Mouse (Mus musculus): ENCODE data around the gene Sdc3. TPM values are rescaled to one million over a fixed set of nuclear protein-coding genes. Genes with fewer than 3 reads are reported as not detected.

The Sdc3 gene
- polyA plus RNA-seq, 1 experiment from 2014 or later, result 71.3 TPM

- Histone ChIP-seq H3K4me3 (no peak overlapping the region), H3K27me3 (no peaks in the 10 kb centered on the region), H3K36me3 (no peaks in the 10 kb centered on the region), H3K27ac (no peak overlapping the region; the same call in 1 of the 2 replicates), H3K9me3 (no peaks in the 10 kb centered on the region), H3K4me2 (no peak overlapping the region), H3K9ac (0 out of 2 replicates have a peak overlapping the region, but pooled peaks have one; percentile 8), H3K4me1 (replicated peaks) (peaks cover 76% of the 10 kb centered on the region)
- ATAC-seq (ENCODE audit: low FRiP score), result no peak
- WGBS, result 20% methylated on average over 5 of the region's 5 CpGs
Measured at GRCm38 (mm10) chr4:130809784-130810183, 17.4 kb downstream of the Sdc3 start.

GRCm38 (mm10) chr4:130810845-130811244 lies 18.5 kb downstream of the Sdc3 start:
- WGBS, result 8% methylated on average over 3 of the region's 3 CpGs
- Histone ChIP-seq H3K9me3 (no peaks in the 10 kb centered on the region), H3K4me2 (no peak overlapping the region), H3K9ac (peak overlapping the region; percentile 49; the same call in 1 of the 2 replicates), H3K4me3 (no peak overlapping the region), H3K27me3 (no peaks in the 10 kb centered on the region), H3K4me1 (replicated peaks) (peaks cover 76% of the 10 kb centered on the region), H3K27ac (0 out of 2 replicates have a peak overlapping the region, but pooled peaks have one; percentile 13), H3K36me3 (no peaks in the 10 kb centered on the region)
- ATAC-seq (ENCODE audit: low FRiP score), result no peak

GRCm38 (mm10) chr4:130811385-130811784 lies 19.0 kb downstream of the Sdc3 start:
- H3K36me3 ChIP-seq, result no peaks in the 10 kb centered on the region
- no peak for ATAC-seq (ENCODE audit: low FRiP score)
- H3K9me3 ChIP-seq, result no peaks in the 10 kb centered on the region
- peak overlapping the region; percentile 49; the same call in 1 of the 2 replicates for H3K9ac ChIP-seq
- H3K4me3 ChIP-seq, result no peak overlapping the region
- 0 out of 2 replicates have a peak overlapping the region, but pooled peaks have one; percentile 13 for H3K4me2 ChIP-seq
- WGBS, result 44% methylated on average over 7 of the region's 7 CpGs
- H3K4me1 ChIP-seq (replicated peaks), result peaks cover 78% of the 10 kb centered on the region
- H3K27me3 ChIP-seq, result no peaks in the 10 kb centered on the region
- peak overlapping the region; percentile 35; the same call in 1 of the 2 replicates for H3K27ac ChIP-seq

GRCm38 (mm10) chr4:130813958-130814357 lies 21.6 kb downstream of the Sdc3 start:
- H3K27me3 ChIP-seq, result peaks cover 7% of the 10 kb centered on the region; the same call in 1 of the 2 replicates
- H3K4me3 ChIP-seq, result no peak overlapping the region
- peak overlapping the region; percentile 57 for H3K9ac ChIP-seq
- WGBS, result 55% methylated on average over 2 of the region's 2 CpGs
- peaks cover 8% of the 10 kb centered on the region for H3K36me3 ChIP-seq
- peak; percentile 73 for ATAC-seq (ENCODE audit: low FRiP score)
- H3K9me3 ChIP-seq, result no peaks in the 10 kb centered on the region
- H3K4me1 ChIP-seq (replicated peaks), result peaks cover 71% of the 10 kb centered on the region
- H3K4me2 ChIP-seq, result peak overlapping the region; percentile 46
- peak overlapping the region; percentile 95 for H3K27ac ChIP-seq

GRCm38 (mm10) chr4:130814742-130815330 lies 22.5 kb downstream of the Sdc3 start:
- no peak overlapping the region for H3K4me2 ChIP-seq
- H3K4me1 ChIP-seq (replicated peaks), result peaks cover 62% of the 10 kb centered on the region
- 37% methylated on average over 8 of the region's 8 CpGs for WGBS
- no peak overlapping the region for H3K4me3 ChIP-seq
- H3K9ac ChIP-seq, result peak overlapping the region; percentile 25; the same call in 1 of the 2 replicates
- H3K9me3 ChIP-seq, result no peaks in the 10 kb centered on the region
- peaks cover 16% of the 10 kb centered on the region for H3K36me3 ChIP-seq
- H3K27me3 ChIP-seq, result peaks cover 7% of the 10 kb centered on the region; the same call in 1 of the 2 replicates
- peak; percentile 50 for ATAC-seq (ENCODE audit: low FRiP score)
- peak overlapping the region; percentile 95 for H3K27ac ChIP-seq

- Histone ChIP-seq H3K27ac (peak overlapping the region; percentile 95), H3K36me3 (peaks cover 21% of the 10 kb centered on the region), H3K9me3 (no peaks in the 10 kb centered on the region), H3K4me3 (no peak overlapping the region), H3K4me2 (no peak overlapping the region), H3K9ac (no peak overlapping the region), H3K4me1 (replicated peaks) (peaks cover 55% of the 10 kb centered on the region), H3K27me3 (peaks cover 10% of the 10 kb centered on the region; the same call in 1 of the 2 replicates)
- WGBS, result 88% methylated on average over 8 of the region's 8 CpGs
- no peak for ATAC-seq (ENCODE audit: low FRiP score)
Measured at GRCm38 (mm10) chr4:130815860-130816259, 23.5 kb downstream of the Sdc3 start.

- peaks cover 56% of the 10 kb centered on the region for H3K36me3 ChIP-seq
- no peak for ATAC-seq (ENCODE audit: low FRiP score)
- no peak overlapping the region for H3K9ac ChIP-seq
- H3K4me3 ChIP-seq, result no peak overlapping the region
- 81% methylated on average over 3 of the region's 3 CpGs for WGBS
- no peak overlapping the region for H3K27ac ChIP-seq
- H3K27me3 ChIP-seq, result peaks cover 14% of the 10 kb centered on the region; the same call in 1 of the 2 replicates
- no peaks in the 10 kb centered on the region for H3K9me3 ChIP-seq
- peaks cover 16% of the 10 kb centered on the region for H3K4me1 ChIP-seq (replicated peaks)
- no peak overlapping the region for H3K4me2 ChIP-seq
Measured at GRCm38 (mm10) chr4:130819806-130820205, 27.5 kb downstream of the Sdc3 start.

- peaks cover 14% of the 10 kb centered on the region; the same call in 1 of the 2 replicates for H3K27me3 ChIP-seq
- no peaks in the 10 kb centered on the region for H3K9me3 ChIP-seq
- H3K4me2 ChIP-seq, result no peak overlapping the region
- H3K9ac ChIP-seq, result no peak overlapping the region
- H3K4me1 ChIP-seq (replicated peaks), result peaks cover 7% of the 10 kb centered on the region
- no peak for ATAC-seq (ENCODE audit: low FRiP score)
- H3K36me3 ChIP-seq, result peaks cover 65% of the 10 kb centered on the region
- 89% methylated on average over 7 of the region's 7 CpGs for WGBS
- H3K4me3 ChIP-seq, result no peak overlapping the region
- H3K27ac ChIP-seq, result no peak overlapping the region
Measured at GRCm38 (mm10) chr4:130820594-130821255, 28.4 kb downstream of the Sdc3 start.

- H3K27ac ChIP-seq, result peak overlapping the region; percentile 75
Measured at GRCm38 (mm10) chr4:130828851-130829673, 36.7 kb downstream of the Sdc3 start.

GRCm38 (mm10) chr4:130834122-130834521 lies 41.8 kb downstream of the Sdc3 start:
- WGBS, result 13% methylated on average over 1 of the region's 1 CpGs
- H3K9ac ChIP-seq, result no peak overlapping the region
- ATAC-seq (ENCODE audit: low FRiP score), result no peak
- no peak overlapping the region for H3K4me3 ChIP-seq
- no peaks in the 10 kb centered on the region for H3K36me3 ChIP-seq
- peaks cover 43% of the 10 kb centered on the region for H3K4me1 ChIP-seq (replicated peaks)
- no peak overlapping the region for H3K27ac ChIP-seq
- H3K27me3 ChIP-seq, result no peaks in the 10 kb centered on the region
- no peaks in the 10 kb centered on the region for H3K9me3 ChIP-seq
- no peak overlapping the region for H3K4me2 ChIP-seq

More at GRCm38 (mm10) chr4:130828851-130829673, 36.7 kb downstream of the Sdc3 start:
- ATAC-seq (ENCODE audit: low FRiP score), result peak; percentile 59; the same call in 1 of the 2 replicates
- peaks cover 19% of the 10 kb centered on the region for H3K4me1 ChIP-seq (replicated peaks)
- H3K4me2 ChIP-seq, result peak overlapping the region; percentile 23; the same call in 1 of the 2 replicates
- peaks cover 17% of the 10 kb centered on the region for H3K36me3 ChIP-seq
- no peak overlapping the region for H3K4me3 ChIP-seq
- no peaks in the 10 kb centered on the region for H3K9me3 ChIP-seq
- 11% methylated on average over 18 of the region's 18 CpGs for WGBS
- H3K27me3 ChIP-seq, result 0 out of 2 replicates have a peak, but pooled peaks cover 3% of the 10 kb centered on the region
- H3K9ac ChIP-seq, result peak overlapping the region; percentile 47; the same call in 1 of the 2 replicates

GRCm38 (mm10) chr4:130835550-130835949 lies 43.2 kb downstream of the Sdc3 start:
- WGBS, result 94% methylated on average over 4 of the region's 4 CpGs
- Histone ChIP-seq H3K27me3 (peaks cover 12% of the 10 kb centered on the region), H3K4me3 (no peak overlapping the region), H3K36me3 (no peaks in the 10 kb centered on the region), H3K4me1 (replicated peaks) (peaks cover 40% of the 10 kb centered on the region), H3K9me3 (no peaks in the 10 kb centered on the region), H3K4me2 (no peak overlapping the region), H3K27ac (peak overlapping the region; percentile 77), H3K9ac (no peak overlapping the region)
- ATAC-seq (ENCODE audit: low FRiP score), result no peak
